Mouse (Mus musculus) layer of hippocampus, postnatal 36 days (tissue): Measurements from ENCODE around the gene Ipo9. TPM values are rescaled to one million over a fixed set of nuclear protein-coding genes. Genes with fewer than 3 reads are reported as not detected.

Experiments used
- DNase-seq, 2 experiments: peaks; one replicate each; pipeline ENCODE4 v3.0.0; 2022
- microRNA-seq, 2 experiments: library from miRNA; unstranded; fragments of <30 nt; microRNA quantifications; one replicate each; pipeline ENCODE4 v1.2.0; 2021
- total RNA-seq, 2 experiments: library from RNA; stranded (reverse); gene quantifications; 2 replicates each; pipeline ENCODE4 v1.2.3; 2021

The Ipo9 gene
- total RNA-seq, 2 experiments from 2014 or later = 158 to 162 TPM

DNA sequence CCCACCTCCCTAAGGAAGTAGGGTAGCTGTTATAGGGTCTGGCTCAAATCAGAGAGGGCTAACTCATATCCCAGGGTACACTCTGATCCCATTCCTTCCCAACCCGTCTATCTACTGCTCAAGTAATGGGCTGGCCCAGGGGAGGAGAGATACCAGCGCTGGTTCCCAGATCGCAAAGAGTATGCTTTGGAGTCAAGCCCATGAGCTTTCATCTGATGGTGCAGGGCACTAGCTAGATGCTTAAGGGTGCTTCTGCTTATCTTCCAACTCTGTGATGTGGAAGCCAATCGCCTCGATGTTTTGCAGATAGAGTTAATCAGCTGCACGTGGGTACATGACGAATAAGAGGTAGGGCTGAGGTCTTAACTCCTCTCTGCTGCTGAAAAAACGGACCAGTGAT, 62.7 kb downstream of the Ipo9 start:
- DNase-seq = no peak

DNA sequence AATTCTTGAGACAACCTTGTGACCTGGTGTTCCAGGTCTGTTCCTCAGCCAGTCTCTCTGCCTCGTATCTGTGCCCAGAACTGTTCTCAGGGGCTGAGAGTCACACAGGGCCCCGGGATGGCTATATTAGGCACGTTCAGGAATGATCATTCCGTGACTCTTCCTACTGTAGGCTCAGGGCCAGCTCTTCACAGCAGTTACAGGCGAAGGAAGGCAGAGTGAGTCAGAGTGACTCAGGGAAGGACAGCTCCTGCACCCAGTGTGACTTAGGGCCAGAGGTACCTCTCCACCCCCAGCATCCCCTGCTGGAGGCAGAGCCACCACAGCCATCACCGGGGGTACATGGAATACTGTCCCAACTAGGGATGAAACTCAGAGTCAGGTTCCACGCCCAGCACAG, 63.3 kb downstream of the Ipo9 start:
- DNase-seq = no peak

DNA sequence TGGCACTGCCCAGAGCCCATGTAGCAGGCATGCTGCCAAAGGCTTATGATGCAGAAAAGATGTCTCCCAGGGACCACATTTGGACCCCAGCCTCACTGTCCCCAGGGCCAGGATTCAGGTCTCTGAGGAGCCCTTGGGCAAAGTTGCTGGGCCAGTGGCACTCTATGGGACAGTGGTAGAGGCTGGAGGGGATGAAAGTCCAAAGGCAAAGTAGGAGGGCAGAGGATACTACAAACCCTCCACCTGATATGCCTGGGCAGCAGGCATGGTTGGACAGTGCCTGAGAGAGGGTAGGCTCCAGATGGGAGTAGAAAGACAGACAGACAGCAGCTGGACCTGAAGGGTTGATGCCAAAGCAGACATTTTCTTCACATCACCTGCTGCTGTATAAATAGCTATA, 63.9 kb downstream of the Ipo9 start:
- DNase-seq = no peak

DNA sequence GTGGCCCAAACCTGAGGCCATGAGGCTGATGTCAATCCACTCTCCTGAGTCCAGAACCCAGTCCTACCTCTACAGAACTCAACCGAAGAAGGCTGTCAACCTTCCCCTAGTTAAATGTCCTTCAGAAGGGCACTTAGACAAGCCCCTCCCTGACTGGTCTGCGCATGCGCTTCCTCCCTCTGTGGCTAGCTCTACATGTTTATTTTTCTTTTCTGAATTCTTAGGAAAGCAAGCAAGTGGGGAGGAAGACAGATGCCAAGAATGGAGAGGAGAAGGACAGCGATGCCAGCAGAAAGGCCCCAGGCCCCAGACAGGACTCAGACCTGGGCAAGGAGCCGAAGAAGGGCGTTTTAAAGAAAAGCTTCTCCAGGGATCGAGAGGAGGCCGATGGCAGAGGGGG, 66.9 kb downstream of the Ipo9 start:
- no peak for DNase-seq

DNA sequence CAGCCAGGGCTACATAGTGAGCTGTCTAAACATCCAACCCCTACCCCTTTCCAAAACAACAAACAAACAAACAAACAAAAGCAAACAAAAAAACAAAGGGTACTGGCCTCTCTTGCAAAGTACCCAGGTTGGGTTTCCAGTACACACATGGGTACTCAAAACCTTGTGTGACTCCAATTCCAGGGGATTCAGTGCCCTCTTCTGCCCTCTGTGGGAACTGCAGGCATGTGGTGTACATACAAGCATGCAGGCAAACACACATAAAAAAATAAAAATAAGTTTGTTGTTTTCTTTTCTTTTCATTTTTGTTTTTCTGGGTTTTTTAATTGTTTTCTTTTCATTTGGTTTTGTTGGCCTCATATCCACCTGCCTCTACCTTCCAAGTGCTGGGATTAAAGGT, 68.2 kb downstream of the Ipo9 start:
- no peak for DNase-seq

DNA sequence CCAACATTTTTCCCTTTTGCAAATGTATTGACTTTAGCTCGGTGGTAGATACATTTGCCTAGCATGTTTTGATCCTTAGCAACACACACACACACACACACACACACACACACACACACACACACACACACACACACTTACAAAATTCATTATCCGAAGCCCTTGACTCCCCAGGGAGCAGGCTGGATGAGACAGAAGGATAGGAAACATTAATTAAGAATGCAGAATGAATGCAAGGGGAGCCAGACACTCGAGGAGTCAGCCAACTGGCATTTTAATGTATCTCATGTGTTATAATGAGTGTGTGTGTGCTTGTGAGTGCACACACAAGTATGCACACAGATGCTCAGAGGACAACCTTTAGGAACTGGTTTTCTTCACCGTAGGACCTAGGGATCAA, 68.8 kb downstream of the Ipo9 start:
- DNase-seq = no peak

DNA sequence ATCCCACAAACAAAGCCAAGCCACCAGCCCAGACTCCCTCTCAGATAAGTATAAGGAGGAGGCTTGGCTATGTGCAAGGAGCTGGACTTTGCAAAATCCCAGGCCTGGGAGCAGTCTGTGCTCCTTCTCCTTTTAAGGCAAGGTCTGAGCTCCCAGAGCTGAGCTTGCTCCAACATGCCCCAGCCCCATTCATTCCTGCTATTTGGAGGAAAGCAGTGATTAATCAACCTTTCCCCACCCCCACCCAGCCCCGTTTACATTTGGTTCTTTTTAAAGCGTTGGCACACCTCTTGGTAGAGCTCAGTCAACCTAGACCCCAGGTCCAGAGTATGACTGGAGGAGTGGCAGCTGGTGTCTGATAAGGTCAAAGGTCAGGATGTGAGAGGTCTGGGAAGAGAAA, 71.2 kb downstream of the Ipo9 start:
- no peak for DNase-seq

DNA sequence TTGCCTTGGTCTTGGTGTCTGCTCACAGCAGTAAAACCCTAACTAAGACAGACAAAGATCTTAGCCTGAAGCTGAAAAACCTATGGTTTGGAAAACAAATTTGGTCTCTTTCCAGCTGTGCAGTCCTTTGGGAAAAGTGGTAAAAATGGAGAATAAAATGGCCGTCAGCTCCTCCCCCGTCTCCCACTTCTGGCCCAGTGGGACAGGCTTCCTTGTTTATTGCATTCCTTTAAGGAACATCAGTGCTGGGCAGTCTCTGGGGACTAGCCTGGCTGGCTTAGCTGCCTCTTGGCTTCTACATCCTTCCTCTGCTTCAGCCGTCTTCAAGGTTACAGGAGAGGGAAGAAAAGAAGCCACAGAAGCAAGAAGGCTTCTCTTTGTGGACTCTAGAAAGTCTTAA, 78.3 kb downstream of the Ipo9 start:
- no peak for DNase-seq

DNA sequence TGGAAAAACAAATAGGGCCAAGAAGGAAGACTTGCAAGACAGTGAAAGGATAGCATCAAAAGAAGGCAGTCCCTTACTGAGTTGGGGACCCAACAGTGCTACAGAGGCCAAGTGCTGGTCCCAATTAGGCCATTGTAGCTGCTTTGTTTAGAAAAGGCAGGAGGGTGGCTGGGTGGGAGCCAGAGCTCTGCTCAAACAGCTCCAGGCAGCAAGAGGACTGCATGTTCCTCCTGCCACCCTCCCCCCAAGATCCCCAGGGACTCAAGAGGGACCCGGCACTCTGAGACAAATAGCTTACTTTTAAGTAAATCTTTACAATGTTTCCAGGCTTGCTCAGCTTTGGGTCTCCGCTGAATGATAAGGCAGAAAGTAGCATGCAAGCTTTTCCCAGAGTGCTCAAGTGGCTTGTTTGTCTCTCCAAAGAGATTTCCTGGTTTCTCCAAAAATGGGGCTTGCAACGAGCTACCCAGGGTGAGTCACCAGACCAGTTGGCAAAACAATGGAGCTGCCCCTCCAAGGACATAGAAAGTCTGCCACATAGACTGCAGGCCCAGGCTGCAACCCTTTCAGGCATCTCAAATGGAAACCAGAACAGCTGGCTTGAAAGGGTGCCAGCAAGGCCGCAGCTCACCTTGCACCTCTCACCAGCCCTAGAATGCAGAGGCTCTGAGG, 82.7 kb downstream of the Ipo9 start:
- peak in 1 of 2 experiments; percentile 40 for DNase-seq

DNA sequence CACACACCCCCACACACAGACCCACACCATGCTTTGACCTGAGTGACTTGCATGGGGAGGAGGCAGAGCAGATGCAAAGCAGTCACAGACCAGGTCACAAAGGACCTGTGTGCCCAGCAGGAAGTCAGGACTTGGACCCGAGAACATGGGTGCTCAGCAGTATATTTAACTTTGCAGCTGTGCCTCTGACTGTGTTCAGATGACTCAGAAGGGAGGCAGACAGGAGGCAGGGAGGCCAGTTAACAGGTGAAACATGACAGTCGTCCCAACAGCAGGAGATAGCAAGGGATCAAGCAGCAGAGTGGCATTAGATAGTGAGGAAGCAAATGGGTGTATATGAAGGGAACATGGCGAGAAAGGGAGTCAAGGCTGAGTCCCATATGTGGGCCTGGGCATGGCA, 83.4 kb downstream of the Ipo9 start:
- DNase-seq = no peak

DNA sequence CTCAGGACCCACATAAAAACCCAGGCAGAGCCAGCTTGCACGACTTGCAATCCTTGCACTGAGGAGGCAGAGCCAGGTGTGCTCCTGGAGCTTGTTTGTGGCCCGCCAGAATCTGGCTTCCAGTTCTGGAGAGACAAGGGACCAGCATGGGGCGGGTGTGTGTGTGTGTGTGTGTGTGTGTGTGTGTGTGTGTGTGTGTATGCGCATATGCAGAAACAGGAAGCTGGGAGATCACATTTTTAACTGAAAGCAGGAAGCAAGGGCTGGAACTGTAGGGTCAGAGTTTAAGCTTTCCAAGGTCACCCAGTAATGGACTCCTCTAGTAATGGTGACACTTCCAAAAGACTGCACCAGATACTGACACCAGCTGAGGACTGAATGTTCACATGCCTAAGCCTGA, 86.3 kb downstream of the Ipo9 start:
- DNase-seq = no peak

DNA sequence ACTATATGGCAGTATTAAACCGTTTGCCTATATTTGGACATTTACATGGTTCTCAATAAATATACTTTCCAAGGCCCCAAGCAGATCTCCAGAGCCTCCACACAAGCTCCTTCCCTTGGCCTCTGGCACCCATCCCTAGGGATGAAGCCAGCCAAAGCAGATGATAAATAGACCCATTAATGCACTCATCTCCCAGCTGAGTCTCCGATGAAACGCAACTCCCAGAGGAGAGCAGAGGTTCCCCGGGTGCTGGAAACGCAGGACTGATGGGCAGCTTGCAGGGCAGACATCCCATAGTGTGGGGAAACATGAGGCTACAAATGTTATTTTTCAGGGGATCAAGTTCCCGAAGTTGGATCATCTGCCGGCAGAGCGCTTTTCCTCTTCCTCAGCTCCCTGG, 88.4 kb downstream of the Ipo9 start:
- DNase-seq = no peak

Small RNA genes within 50 kb of the gene (microRNA-seq; reads per million reads assigned to microRNA genes)
- gene Mir1231 = 3.8 to 4.8 reads per million in 2 experiments

Other genes with a start within 250 kb of the Ipo9 start
- not detected for gene Elf3, start 171.9 kb downstream of the Ipo9 start, total RNA-seq
- 10 to 100 TPM; 54.0 to 65.4 TPM for gene Rnpep, start 146.4 kb downstream of the Ipo9 start, total RNA-seq
- 100 to 1,000 TPM; 162 to 176 TPM for gene Timm17a, start 116.7 kb downstream of the Ipo9 start, total RNA-seq
- under 1 TPM; 0.70 to 0.91 TPM for gene Lmod1, start 105.7 kb downstream of the Ipo9 start, total RNA-seq
- gene Shisa4, start 55.3 kb downstream of the Ipo9 start, total RNA-seq = 100 to 1,000 TPM; 112 to 121 TPM
- 10 to 100 TPM; 64.6 to 75.1 TPM for gene Nav1, start 176.8 kb upstream of the Ipo9 start, total RNA-seq